Mouse (Mus musculus): ENCODE measurements around the gene Taf8. TPM values are rescaled to one million over a fixed set of nuclear protein-coding genes. Genes with fewer than 3 reads are reported as not detected.

The Taf8 gene
- polyA plus RNA-seq, 1 experiment from 2014 or later: 34.2 TPM

- Histone ChIP-seq H3K9ac (no peak overlapping the region), H3K27me3 (peaks cover 34% of the 10 kb centered on the region), H3K4me3 (no peak overlapping the region), H3K4me1 (peaks cover 26% of the 10 kb centered on the region), H3K36me3 (no peaks in the 10 kb centered on the region), H3K27ac (no peak overlapping the region), H3K9me3 (no peaks in the 10 kb centered on the region), H3K4me2 (replicated peaks) (peak overlapping the region; percentile 21; the same call in 1 of the 2 replicates)
- 28% methylated on average over 9 of the region's 9 CpGs for WGBS
- ATAC-seq (ENCODE audit: insufficient number of reproducible peaks, insufficient read depth, low FRiP score, low TSS enrichment): no peak
These were observed 35.8 kb downstream of the Taf8 start for GRCm38 (mm10) chr17:47466284-47466683.

- H3K27me3 ChIP-seq: peaks cover 40% of the 10 kb centered on the region
- WGBS: 80% methylated on average over 11 of the region's 11 CpGs
These were observed 37.1 kb downstream of the Taf8 start for GRCm38 (mm10) chr17:47465016-47465415.

GRCm38 (mm10) chr17:47464248-47464965 is 37.7 kb downstream of the Taf8 start:
- no peak for ATAC-seq (ENCODE audit: insufficient number of reproducible peaks, insufficient read depth, low FRiP score, low TSS enrichment)
- WGBS: 52% methylated on average over 12 of the region's 12 CpGs
- Histone ChIP-seq H3K36me3 (no peaks in the 10 kb centered on the region), H3K4me2 (replicated peaks) (no peak overlapping the region), H3K27me3 (peaks cover 37% of the 10 kb centered on the region), H3K9ac (no peak overlapping the region), H3K9me3 (no peaks in the 10 kb centered on the region), H3K4me3 (no peak overlapping the region), H3K27ac (no peak overlapping the region), H3K4me1 (peaks cover 26% of the 10 kb centered on the region)

More at GRCm38 (mm10) chr17:47465016-47465415, 37.1 kb downstream of the Taf8 start:
- Histone ChIP-seq H3K9me3 (no peaks in the 10 kb centered on the region), H3K9ac (no peak overlapping the region), H3K27ac (no peak overlapping the region), H3K36me3 (no peaks in the 10 kb centered on the region), H3K4me1 (peaks cover 26% of the 10 kb centered on the region), H3K4me2 (replicated peaks) (no peak overlapping the region), H3K4me3 (no peak overlapping the region)
- ATAC-seq (ENCODE audit: insufficient number of reproducible peaks, insufficient read depth, low FRiP score, low TSS enrichment): no peak

- no peak overlapping the region for H3K9ac ChIP-seq
- no peaks in the 10 kb centered on the region for H3K36me3 ChIP-seq
- H3K27ac ChIP-seq: no peak overlapping the region
- H3K4me1 ChIP-seq: peaks cover 20% of the 10 kb centered on the region
- no peak for ATAC-seq (ENCODE audit: insufficient number of reproducible peaks, insufficient read depth, low FRiP score, low TSS enrichment)
- H3K4me2 ChIP-seq (replicated peaks): no peak overlapping the region
- WGBS: 47% methylated on average over 9 of the region's 9 CpGs
- peaks cover 22% of the 10 kb centered on the region for H3K27me3 ChIP-seq
- no peaks in the 10 kb centered on the region for H3K9me3 ChIP-seq
- no peak overlapping the region for H3K4me3 ChIP-seq
These were observed 39.2 kb downstream of the Taf8 start for GRCm38 (mm10) chr17:47462728-47463388.

GRCm38 (mm10) chr17:47462209-47462608 is 39.9 kb downstream of the Taf8 start:
- Histone ChIP-seq H3K4me2 (replicated peaks) (no peak overlapping the region), H3K36me3 (no peaks in the 10 kb centered on the region), H3K27me3 (peaks cover 15% of the 10 kb centered on the region), H3K27ac (no peak overlapping the region), H3K4me1 (peaks cover 20% of the 10 kb centered on the region), H3K9me3 (no peaks in the 10 kb centered on the region), H3K4me3 (no peak overlapping the region), H3K9ac (no peak overlapping the region)
- ATAC-seq (ENCODE audit: insufficient number of reproducible peaks, insufficient read depth, low FRiP score, low TSS enrichment): no peak
- 73% methylated on average over 7 of the region's 7 CpGs for WGBS

GRCm38 (mm10) chr17:47461688-47462087 is 40.4 kb downstream of the Taf8 start:
- no peak for ATAC-seq (ENCODE audit: insufficient number of reproducible peaks, insufficient read depth, low FRiP score, low TSS enrichment)
- no peak overlapping the region for H3K9ac ChIP-seq
- H3K4me1 ChIP-seq: peaks cover 20% of the 10 kb centered on the region
- no peak overlapping the region for H3K4me2 ChIP-seq (replicated peaks)
- H3K9me3 ChIP-seq: no peaks in the 10 kb centered on the region
- H3K27ac ChIP-seq: no peak overlapping the region
- H3K36me3 ChIP-seq: no peaks in the 10 kb centered on the region
- H3K4me3 ChIP-seq: no peak overlapping the region
- 72% methylated on average over 3 of the region's 3 CpGs for WGBS
- H3K27me3 ChIP-seq: peaks cover 10% of the 10 kb centered on the region

- H3K4me1 ChIP-seq: 0 out of 2 replicates have a peak, but pooled peaks cover 4% of the 10 kb centered on the region
- no peak overlapping the region for H3K4me2 ChIP-seq (replicated peaks)
- ATAC-seq (ENCODE audit: insufficient number of reproducible peaks, insufficient read depth, low FRiP score, low TSS enrichment): no peak
- H3K9ac ChIP-seq: no peak overlapping the region
- H3K4me3 ChIP-seq: no peak overlapping the region
- H3K9me3 ChIP-seq: no peaks in the 10 kb centered on the region
- WGBS: 81% methylated on average over 3 of the region's 3 CpGs
- H3K36me3 ChIP-seq: no peaks in the 10 kb centered on the region
- H3K27me3 ChIP-seq: 0 out of 2 replicates have a peak, but pooled peaks cover 7% of the 10 kb centered on the region
- no peak overlapping the region for H3K27ac ChIP-seq
These were observed 42.7 kb downstream of the Taf8 start for GRCm38 (mm10) chr17:47459341-47459919.

GRCm38 (mm10) chr17:47458936-47459335 is 43.2 kb downstream of the Taf8 start:
- WGBS: 88% methylated on average over 2 of the region's 2 CpGs
- Histone ChIP-seq H3K4me3 (no peak overlapping the region), H3K27me3 (0 out of 2 replicates have a peak, but pooled peaks cover 7% of the 10 kb centered on the region), H3K4me2 (replicated peaks) (no peak overlapping the region), H3K9ac (no peak overlapping the region), H3K4me1 (0 out of 2 replicates have a peak, but pooled peaks cover 4% of the 10 kb centered on the region), H3K27ac (no peak overlapping the region), H3K36me3 (no peaks in the 10 kb centered on the region), H3K9me3 (no peaks in the 10 kb centered on the region)
- no peak for ATAC-seq (ENCODE audit: insufficient number of reproducible peaks, insufficient read depth, low FRiP score, low TSS enrichment)

- H3K4me1 ChIP-seq: 0 out of 2 replicates have a peak, but pooled peaks cover 4% of the 10 kb centered on the region
- no peak overlapping the region for H3K4me3 ChIP-seq
- no peak overlapping the region for H3K9ac ChIP-seq
- no peak overlapping the region for H3K4me2 ChIP-seq (replicated peaks)
- ATAC-seq (ENCODE audit: insufficient number of reproducible peaks, insufficient read depth, low FRiP score, low TSS enrichment): no peak
- no peaks in the 10 kb centered on the region for H3K36me3 ChIP-seq
- H3K27ac ChIP-seq: no peak overlapping the region
- H3K27me3 ChIP-seq: 0 out of 2 replicates have a peak, but pooled peaks cover 7% of the 10 kb centered on the region
- H3K9me3 ChIP-seq: no peaks in the 10 kb centered on the region
- 80% methylated on average over 13 of the region's 13 CpGs for WGBS
These were observed 43.8 kb downstream of the Taf8 start for GRCm38 (mm10) chr17:47458310-47458709.

GRCm38 (mm10) chr17:47454675-47455074 is 47.4 kb downstream of the Taf8 start:
- Histone ChIP-seq H3K4me3 (no peak overlapping the region), H3K27me3 (no peaks in the 10 kb centered on the region), H3K27ac (no peak overlapping the region), H3K4me1 (peaks cover 8% of the 10 kb centered on the region; the same call in 1 of the 2 replicates), H3K9ac (no peak overlapping the region), H3K9me3 (no peaks in the 10 kb centered on the region), H3K4me2 (replicated peaks) (no peak overlapping the region), H3K36me3 (no peaks in the 10 kb centered on the region)
- no peak for ATAC-seq (ENCODE audit: insufficient number of reproducible peaks, insufficient read depth, low FRiP score, low TSS enrichment)
- 69% methylated on average over 8 of the region's 8 CpGs for WGBS

- Histone ChIP-seq H3K27me3 (no peaks in the 10 kb centered on the region), H3K4me2 (replicated peaks) (no peak overlapping the region), H3K4me3 (no peak overlapping the region), H3K9me3 (no peaks in the 10 kb centered on the region), H3K27ac (no peak overlapping the region), H3K9ac (no peak overlapping the region), H3K4me1 (peaks cover 21% of the 10 kb centered on the region; the same call in 1 of the 2 replicates), H3K36me3 (no peaks in the 10 kb centered on the region)
- 47% methylated on average over 7 of the region's 7 CpGs for WGBS
- ATAC-seq (ENCODE audit: insufficient number of reproducible peaks, insufficient read depth, low FRiP score, low TSS enrichment): no peak
These were observed 49.2 kb downstream of the Taf8 start for GRCm38 (mm10) chr17:47452886-47453285.
